Mouse (Mus musculus) ES-CJ7 (cell line): ENCODE measurements around the gene Kcnj10.

Experiments
- DNase-seq: peaks from one replicate; pipeline ENCODE4 v3.0.0; 2011; ENCODE audit warnings: low read depth, low spot score

Kcnj10 gene

DNA sequence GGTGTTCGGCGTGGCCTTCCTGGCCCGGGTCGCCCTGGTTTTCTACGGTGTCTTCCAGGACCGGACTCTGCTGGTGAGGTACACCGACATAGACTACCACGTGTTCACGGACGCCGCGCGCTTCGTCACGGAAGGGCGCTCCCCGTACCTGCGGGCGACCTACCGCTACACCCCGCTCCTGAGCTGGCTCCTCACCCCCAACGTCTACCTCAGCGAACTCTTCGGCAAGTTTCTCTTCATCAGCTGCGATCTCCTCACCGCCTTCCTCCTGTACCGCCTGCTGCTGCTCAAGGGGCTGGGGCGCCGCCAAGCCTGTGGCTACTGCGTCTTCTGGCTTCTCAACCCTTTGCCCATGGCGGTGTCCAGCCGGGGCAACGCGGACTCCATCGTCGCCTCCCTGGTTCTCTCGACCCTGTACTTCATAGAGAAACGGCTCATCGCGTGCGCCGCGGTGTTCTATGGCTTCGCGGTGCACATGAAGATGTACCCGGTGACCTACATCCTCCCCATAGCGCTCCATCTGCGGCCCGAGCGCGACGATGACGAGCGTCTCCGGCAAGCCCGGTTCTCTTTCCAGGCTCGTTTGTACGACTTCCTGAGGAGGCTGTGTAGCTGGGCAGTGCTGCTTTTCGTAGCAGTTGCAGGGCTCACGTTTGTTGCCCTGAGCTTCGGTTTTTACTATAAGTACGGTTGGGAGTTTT, 35.9 kb downstream of the Kcnj10 start:
- no peak for DNase-seq

GRCm38 (mm10) chr1:172380066-172380465, 39.1 kb downstream of the Kcnj10 start:
- DNase-seq, result no peak

GRCm38 (mm10) chr1:172382090-172382489, 41.1 kb downstream of the Kcnj10 start:
- no peak for DNase-seq

DNA sequence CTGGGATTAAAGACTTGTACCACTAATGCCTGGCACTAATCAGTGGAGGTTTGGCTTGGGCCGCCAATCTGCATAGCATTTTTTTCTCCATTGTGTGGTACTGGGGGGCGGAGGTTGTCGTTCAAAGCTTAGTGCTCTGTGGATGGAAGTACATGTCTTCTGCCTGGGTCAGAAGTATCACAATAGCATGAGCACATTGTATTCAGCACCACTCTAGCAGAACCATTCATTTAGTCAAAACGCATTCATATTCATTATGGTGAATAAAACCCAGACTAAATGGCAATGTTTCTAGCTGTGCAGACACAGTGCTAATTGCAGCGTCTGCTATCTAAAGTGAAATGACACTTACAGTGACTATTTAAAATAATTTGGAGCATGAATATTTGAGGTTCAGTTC, 46.2 kb downstream of the Kcnj10 start:
- DNase-seq, result no peak

DNA sequence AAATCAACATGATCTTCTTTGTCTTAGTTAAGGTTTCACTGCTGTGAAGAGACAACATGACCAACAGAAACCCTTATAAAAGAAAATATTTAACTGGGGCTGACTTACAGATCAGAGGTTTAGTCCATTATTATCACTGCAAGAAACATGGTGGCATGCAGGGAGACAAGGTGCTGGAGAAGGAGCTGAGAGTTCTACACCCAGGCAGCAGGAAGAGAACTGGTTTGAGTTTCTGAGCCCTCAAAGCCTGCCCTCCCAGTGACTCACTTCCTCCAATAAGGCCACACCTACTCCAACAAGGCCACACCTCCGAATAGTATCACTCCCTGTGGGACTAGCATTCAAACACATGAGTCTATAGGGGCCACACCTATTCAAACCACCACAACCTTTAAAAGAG, 49.8 kb downstream of the Kcnj10 start:
- peak; percentile 48 for DNase-seq

DNA sequence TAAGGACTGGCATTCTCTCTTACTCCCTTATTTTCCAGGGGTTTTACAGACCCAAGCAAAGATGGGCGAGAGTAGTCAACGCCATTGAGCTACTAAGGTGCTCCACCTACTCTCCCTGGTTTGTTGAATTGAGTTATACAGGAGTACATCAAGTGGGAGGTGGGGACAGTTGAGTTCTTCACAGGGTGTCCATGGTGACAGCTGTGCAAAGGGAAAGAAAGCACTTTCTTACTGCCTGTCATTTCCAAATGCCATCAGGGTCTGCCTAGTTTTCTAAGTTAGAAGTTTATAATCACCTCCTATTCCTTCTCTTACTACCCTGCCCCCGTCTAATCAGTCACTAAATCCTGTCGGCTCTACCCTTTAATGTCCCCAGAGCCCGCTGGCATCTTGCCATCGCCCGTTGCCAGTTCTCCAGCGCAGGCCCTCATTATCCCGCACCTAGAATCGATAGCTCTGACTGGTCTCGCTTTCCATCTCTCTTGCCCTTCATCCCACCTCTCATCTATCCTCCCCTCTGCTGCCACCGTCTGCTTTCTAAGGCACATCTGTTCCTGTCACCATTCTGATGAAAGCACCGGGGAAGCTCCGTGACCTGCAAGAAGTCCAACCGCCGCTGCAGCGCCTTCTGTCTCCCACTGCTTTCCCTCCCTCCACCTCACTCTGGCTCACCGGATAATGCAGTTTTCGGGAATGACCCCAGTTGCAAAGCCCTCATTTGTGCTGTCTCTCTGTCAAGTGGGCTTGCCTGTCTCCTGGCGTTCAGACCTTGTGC, 51.0 kb downstream of the Kcnj10 start:
- DNase-seq, result no peak

GRCm38 (mm10) chr1:172392643-172393170, 51.7 kb downstream of the Kcnj10 start:
- DNase-seq, result no peak

GRCm38 (mm10) chr1:172393739-172394138, 52.7 kb downstream of the Kcnj10 start:
- no peak for DNase-seq

- DNase-seq, result no peak
Measured at GRCm38 (mm10) chr1:172396996-172397752, 56.2 kb downstream of the Kcnj10 start.

- DNase-seq, result no peak
Measured at GRCm38 (mm10) chr1:172406077-172406706, 65.2 kb downstream of the Kcnj10 start.

- peak; percentile 71 for DNase-seq
Measured at GRCm38 (mm10) chr1:172408996-172409395, 68.0 kb downstream of the Kcnj10 start.

DNA sequence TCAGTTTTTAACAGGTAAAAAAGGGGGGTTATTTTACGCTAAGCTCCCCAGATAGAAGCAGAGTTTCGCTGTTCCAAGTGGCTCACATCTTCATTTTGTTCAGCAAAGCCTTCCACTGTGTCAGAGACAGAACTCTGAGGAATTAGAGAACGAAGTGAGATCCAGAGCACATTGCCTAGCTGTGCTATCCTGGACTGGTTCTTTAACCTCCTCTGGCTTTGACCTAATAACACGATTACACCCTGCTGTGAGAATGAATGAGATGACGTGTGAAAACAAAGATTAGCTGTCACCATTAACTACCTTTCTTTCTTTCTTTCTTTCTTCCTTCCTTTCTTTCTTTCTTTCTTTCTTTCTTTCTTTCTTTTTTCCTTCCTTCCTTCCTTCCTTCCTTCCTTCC, 68.4 kb downstream of the Kcnj10 start:
- no peak for DNase-seq

DNA sequence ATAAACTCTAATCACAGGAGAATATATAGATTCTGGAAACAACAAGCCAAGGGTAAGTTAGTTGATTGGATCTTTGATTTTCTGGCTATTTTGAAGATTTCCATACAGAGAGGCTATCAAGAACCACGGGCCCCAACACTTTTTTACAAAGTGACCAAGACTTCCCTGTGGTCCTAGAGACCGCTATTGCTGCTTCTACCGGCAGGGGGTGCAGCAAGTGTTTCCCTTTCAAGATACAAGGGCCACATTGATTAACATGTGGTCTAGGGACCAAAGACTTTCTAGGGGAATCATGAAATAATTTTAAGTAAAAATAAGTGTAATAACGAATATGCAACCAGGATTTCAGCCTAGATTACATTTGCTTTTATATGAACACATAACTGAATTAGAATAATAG, 69.8 kb downstream of the Kcnj10 start:
- DNase-seq, result peak; percentile 28

DNA sequence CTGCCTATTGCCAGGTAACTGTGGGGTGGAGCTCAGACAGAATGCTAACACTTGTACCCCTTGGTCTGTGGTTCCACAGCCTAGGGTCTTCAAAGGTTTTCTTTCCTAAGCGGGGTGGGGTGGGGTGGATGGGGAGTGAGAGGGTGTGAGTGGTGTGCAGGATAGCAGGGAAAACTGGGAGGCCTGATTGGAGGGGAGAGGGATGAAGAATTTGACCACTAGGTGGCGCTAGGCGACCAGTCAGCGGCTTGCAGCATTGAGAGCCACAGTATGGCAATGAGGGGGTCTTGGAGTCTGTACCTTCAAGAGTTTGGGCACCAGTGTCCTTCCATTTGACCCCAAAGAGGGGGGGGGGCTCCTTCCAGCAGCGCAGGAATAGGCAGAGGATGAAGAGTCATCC, 71.2 kb downstream of the Kcnj10 start:
- peak; percentile 61 for DNase-seq

GRCm38 (mm10) chr1:172413491-172414230, 72.7 kb downstream of the Kcnj10 start:
- no peak for DNase-seq

DNA sequence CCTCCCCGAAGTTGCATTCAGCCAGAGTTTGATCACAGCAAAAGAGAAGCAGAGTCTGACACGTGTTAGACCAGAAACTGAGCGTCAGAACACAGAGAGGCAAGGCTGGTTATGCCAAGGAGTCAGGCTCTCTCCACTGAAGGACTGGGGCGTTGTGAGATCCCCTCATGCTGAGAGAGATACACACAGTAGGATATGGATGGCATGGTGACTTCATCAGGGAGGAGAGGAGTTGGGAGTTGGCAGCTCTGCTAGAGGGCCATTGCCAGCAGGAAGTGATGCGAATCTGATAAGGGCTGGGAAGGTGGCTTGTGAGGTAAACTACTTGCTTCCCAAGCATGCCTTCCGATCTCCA, 73.2 kb downstream of the Kcnj10 start:
- no peak for DNase-seq

- DNase-seq, result no peak
Measured at GRCm38 (mm10) chr1:172415061-172415460, 74.1 kb downstream of the Kcnj10 start.

- DNase-seq, result peak; percentile 92
Measured at GRCm38 (mm10) chr1:172418173-172418572, 77.2 kb downstream of the Kcnj10 start.

DNA sequence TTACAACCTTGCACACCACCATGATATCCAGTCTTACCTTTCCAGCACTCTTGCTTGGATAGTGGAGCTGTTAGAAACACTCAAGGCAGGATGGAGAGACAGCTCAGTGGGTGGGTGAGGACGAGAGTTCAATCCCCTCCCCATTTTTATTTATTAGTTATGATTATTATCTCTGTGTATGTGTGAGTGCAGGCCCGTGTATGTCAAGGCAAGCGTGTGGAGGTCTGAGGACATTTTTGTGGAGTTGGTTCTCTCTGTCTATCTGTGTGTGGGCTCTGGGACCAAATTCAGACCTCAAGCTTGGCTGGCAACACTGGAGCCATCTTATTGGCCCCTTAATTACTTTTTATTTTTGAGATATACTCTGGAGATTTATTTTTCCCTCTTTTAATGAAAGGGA, 77.6 kb downstream of the Kcnj10 start:
- DNase-seq, result no peak

- no peak for DNase-seq
Measured at GRCm38 (mm10) chr1:172420181-172420580, 79.2 kb downstream of the Kcnj10 start.

DNA sequence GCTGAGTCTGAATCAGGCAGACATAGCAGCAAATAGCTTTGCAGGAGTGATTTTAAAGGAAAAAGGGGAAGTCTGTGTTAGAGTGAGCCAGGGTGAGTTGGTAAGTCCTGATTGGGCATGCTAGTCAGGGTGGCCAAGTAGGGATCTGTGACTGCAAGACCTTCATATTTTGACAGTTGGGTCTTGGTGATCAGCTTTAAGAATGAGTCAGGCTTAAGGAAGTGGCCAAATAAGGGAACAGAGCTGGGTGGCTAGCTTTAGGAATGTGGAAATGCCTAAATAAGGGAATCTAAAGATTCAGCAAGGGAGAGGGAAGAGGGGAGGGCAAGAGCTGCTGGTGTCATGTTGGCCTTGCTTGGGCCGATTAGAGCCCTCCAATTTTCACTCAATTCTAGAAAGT, 82.4 kb downstream of the Kcnj10 start:
- no peak for DNase-seq
